Mouse (Mus musculus) CH12.LX (cell line): ENCODE data around the gene Pik3r1. TPM values are rescaled to one million over a fixed set of nuclear protein-coding genes. Genes with fewer than 3 reads are reported as not detected.

Source experiments
- DNase-seq: peaks from one replicate; pipeline ENCODE4 v3.0.0-alpha.2; 2013; ENCODE audit errors: extremely low read depth
- H3K27ac ChIP-seq: 2 replicates; pipeline ENCODE4 v1.5.1; 2012; ENCODE audit warnings: low read depth, mild to moderate bottlenecking, control low read depth, moderate library complexity; ENCODE audit not compliant: insufficient read depth
- H3K27me3 ChIP-seq: replicated peaks from 2 replicates; pipeline ENCODE3; 2012; ENCODE audit warnings: inconsistent platforms
- H3K36me3 ChIP-seq, 2 experiments: replicated peaks in 1 of 2; 2 replicates each; pipeline versions ENCODE3 to v1.6.1; 2012; ENCODE audit warnings: inconsistent platforms in 1 of 2, low read length in 1 of 2, mild to moderate bottlenecking in 1 of 2, mixed read lengths in 1 of 2, moderate library complexity in 1 of 2; ENCODE audit not compliant: control insufficient read depth in 1 of 2, insufficient read depth in 1 of 2
- H3K4me1 ChIP-seq, 2 experiments: 2 replicates each; pipeline ENCODE4 v1.6.1; 2012; ENCODE audit warnings: inconsistent platforms in 1 of 2, moderate library complexity in 1 of 2; ENCODE audit not compliant: insufficient read depth in 2 of 2, control insufficient read depth in 1 of 2
- H3K4me2 ChIP-seq: 2 replicates; pipeline ENCODE4 v1.6.1; 2012; ENCODE audit warnings: low read depth, mild to moderate bottlenecking, control low read depth; ENCODE audit not compliant: poor library complexity, insufficient read depth, severe bottlenecking
- H3K4me3 ChIP-seq, 3 experiments: fragments of 150-350 bp in 1 of 3; sonication (generic) in 1 of 3; replicated peaks in 1 of 3; 2 replicates each; pipeline versions ENCODE3 to v1.5.1; 2011 to 2012; ENCODE audit warnings: low read depth in 2 of 3, low read length in 2 of 3, mild to moderate bottlenecking in 2 of 3, moderate library complexity in 2 of 3, control low read depth in 1 of 3, improper control_type of control experiment in 1 of 3, inconsistent platforms in 1 of 3, mixed read lengths in 1 of 3; ENCODE audit not compliant: poor library complexity in 1 of 3
- H3K79me2 ChIP-seq: replicated peaks from 2 replicates; pipeline ENCODE4 v1.6.1; 2012; ENCODE audit warnings: mild to moderate bottlenecking, moderate library complexity; ENCODE audit not compliant: control insufficient read depth, poor library complexity, insufficient read depth, severe bottlenecking; ENCODE audit errors: extremely low read depth
- H3K9ac ChIP-seq: 2 replicates; pipeline ENCODE4 v1.6.1; 2012; ENCODE audit warnings: low read depth, mild to moderate bottlenecking, control low read depth, moderate library complexity; ENCODE audit not compliant: insufficient read depth
- H3K9me3 ChIP-seq: replicated peaks from 2 replicates; pipeline ENCODE3; 2012; ENCODE audit warnings: low read length, inconsistent platforms, mixed read lengths
- BHLHE40 ChIP-seq: IDR thresholded peaks from 2 replicates; pipeline ENCODE4 v1.6.1; 2011; ENCODE audit warnings: mild to moderate bottlenecking, low read depth, low read length, improper control_type of control experiment
- CHD1 ChIP-seq: IDR thresholded peaks from 2 replicates; pipeline ENCODE4 v1.6.1; 2012; ENCODE audit warnings: low read depth, low read length, improper control_type of control experiment, inconsistent platforms
- CHD2 ChIP-seq: IDR thresholded peaks from 2 replicates; pipeline ENCODE4 v1.6.1; 2011; ENCODE audit warnings: low read length, improper control_type of control experiment
- CTCF ChIP-seq, 2 experiments: IDR thresholded peaks in 1 of 2; conservative IDR thresholded peaks in 1 of 2; 2 replicates each; pipeline ENCODE4 v1.5.1; 2011 to 2012; ENCODE audit warnings: low read depth in 2 of 2, low read length in 2 of 2, improper control_type of control experiment in 1 of 2, inconsistent platforms in 1 of 2, mild to moderate bottlenecking in 1 of 2, moderate library complexity in 1 of 2
- E2F4 ChIP-seq: IDR thresholded peaks from 2 replicates; pipeline ENCODE4 v1.6.1; 2011; ENCODE audit warnings: low read depth, low read length, improper control_type of control experiment; ENCODE audit not compliant: insufficient replicate concordance
- ELF1 ChIP-seq: IDR thresholded peaks from 2 replicates; pipeline ENCODE4 v1.6.1; 2014; ENCODE audit warnings: low read depth, mild to moderate bottlenecking, inconsistent platforms, low read length, improper control_type of control experiment
- EP300 ChIP-seq: IDR thresholded peaks from 2 replicates; pipeline ENCODE4 v1.6.1; 2011; ENCODE audit warnings: low read length, improper control_type of control experiment
- ETS1 ChIP-seq: conservative IDR thresholded peaks from 2 replicates; pipeline ENCODE4 v1.6.1; 2012; ENCODE audit warnings: low read depth, mild to moderate bottlenecking, inconsistent platforms, low read length, improper control_type of control experiment, moderate library complexity
- GABPA ChIP-seq: IDR thresholded peaks from 2 replicates; pipeline ENCODE4 v1.6.1; 2012; ENCODE audit warnings: low read depth, low read length, improper control_type of control experiment, inconsistent platforms; ENCODE audit not compliant: insufficient replicate concordance
- HCFC1 ChIP-seq: IDR thresholded peaks from 2 replicates; pipeline ENCODE4 v1.6.1; 2012; ENCODE audit warnings: low read depth, mild to moderate bottlenecking, inconsistent platforms, low read length, improper control_type of control experiment
- IRF4 ChIP-seq: IDR thresholded peaks from 2 replicates; pipeline ENCODE4 v1.6.1; 2014; ENCODE audit warnings: low read depth, mild to moderate bottlenecking, inconsistent platforms, low read length, improper control_type of control experiment
- JUN ChIP-seq: IDR thresholded peaks from 2 replicates; pipeline ENCODE4 v1.6.1; 2011; ENCODE audit warnings: low read depth, mild to moderate bottlenecking, low read length, improper control_type of control experiment, moderate library complexity; ENCODE audit not compliant: insufficient read depth
- JUND ChIP-seq: conservative IDR thresholded peaks from 2 replicates; pipeline ENCODE4 v1.6.1; 2011; ENCODE audit warnings: low read depth, low read length, improper control_type of control experiment
- KAT2A ChIP-seq: IDR thresholded peaks from 2 replicates; pipeline ENCODE4 v1.6.1; 2012; ENCODE audit warnings: low read length, improper control_type of control experiment, inconsistent platforms; ENCODE audit not compliant: insufficient replicate concordance
- MAFK ChIP-seq: IDR thresholded peaks from 2 replicates; pipeline ENCODE4 v1.6.1; 2011; ENCODE audit warnings: low read length, improper control_type of control experiment; ENCODE audit not compliant: insufficient replicate concordance
- MAX ChIP-seq: IDR thresholded peaks from 2 replicates; pipeline ENCODE4 v1.6.1; 2011; ENCODE audit warnings: low read length, improper control_type of control experiment
- MAZ ChIP-seq: IDR thresholded peaks from 2 replicates; pipeline ENCODE4 v1.6.1; 2012; ENCODE audit warnings: low read depth, mild to moderate bottlenecking, inconsistent platforms, low read length, improper control_type of control experiment, moderate library complexity
- MEF2A ChIP-seq: IDR thresholded peaks from 2 replicates; pipeline ENCODE4 v1.6.1; 2014; ENCODE audit warnings: low read depth, mild to moderate bottlenecking, inconsistent platforms, low read length, improper control_type of control experiment, borderline replicate concordance
- MXI1 ChIP-seq: IDR thresholded peaks from 2 replicates; pipeline ENCODE4 v1.6.1; 2011; ENCODE audit warnings: mild to moderate bottlenecking, low read depth, low read length, improper control_type of control experiment
- MYC ChIP-seq: IDR thresholded peaks from 2 replicates; pipeline ENCODE4 v1.6.1; 2011; ENCODE audit warnings: low read depth, mild to moderate bottlenecking, improper control_type of control experiment, low read length
- NELFE ChIP-seq: IDR thresholded peaks from 2 replicates; pipeline ENCODE4 v1.6.1; 2011; ENCODE audit warnings: low read depth, low read length, improper control_type of control experiment
- NRF1 ChIP-seq: IDR thresholded peaks from 2 replicates; pipeline ENCODE4 v1.6.1; 2014; ENCODE audit warnings: low read depth, mild to moderate bottlenecking, inconsistent platforms, low read length, improper control_type of control experiment, moderate library complexity
- PAX5 ChIP-seq: IDR thresholded peaks from 2 replicates; pipeline ENCODE4 v1.6.1; 2012; ENCODE audit warnings: low read length, inconsistent platforms, mixed read lengths
- POLR2A ChIP-seq: IDR thresholded peaks from 2 replicates; pipeline ENCODE4 v1.6.1; 2011; ENCODE audit warnings: low read depth, mild to moderate bottlenecking, improper control_type of control experiment, low read length
- POLR2AphosphoS2 ChIP-seq: IDR thresholded peaks from 2 replicates; pipeline ENCODE4 v1.6.1; 2011; ENCODE audit warnings: low read depth, low read length, improper control_type of control experiment
- RAD21 ChIP-seq: IDR thresholded peaks from 2 replicates; pipeline ENCODE4 v1.6.1; 2011; ENCODE audit warnings: low read depth, mild to moderate bottlenecking, low read length, improper control_type of control experiment, moderate library complexity
- RCOR1 ChIP-seq: conservative IDR thresholded peaks from 2 replicates; pipeline ENCODE4 v1.6.1; 2012; ENCODE audit warnings: low read depth, mild to moderate bottlenecking, inconsistent platforms, low read length, improper control_type of control experiment
- SIN3A ChIP-seq: IDR thresholded peaks from 2 replicates; pipeline ENCODE4 v1.6.1; 2012; ENCODE audit warnings: low read length, improper control_type of control experiment, inconsistent platforms
- SMC3 ChIP-seq: IDR thresholded peaks from 2 replicates; pipeline ENCODE4 v1.6.1; 2011; ENCODE audit warnings: low read depth, low read length, improper control_type of control experiment
- TBP ChIP-seq: conservative IDR thresholded peaks from 2 replicates; pipeline ENCODE4 v1.6.1; 2011; ENCODE audit warnings: low read depth, low read length, improper control_type of control experiment
- TCF12 ChIP-seq: IDR thresholded peaks from 2 replicates; pipeline ENCODE4 v1.6.1; 2014; ENCODE audit warnings: low read depth, mild to moderate bottlenecking, inconsistent platforms, low read length, improper control_type of control experiment
- UBTF ChIP-seq: IDR thresholded peaks from 2 replicates; pipeline ENCODE4 v1.6.1; 2012; ENCODE audit warnings: low read depth, mild to moderate bottlenecking, inconsistent platforms, low read length, improper control_type of control experiment, moderate library complexity
- USF1 ChIP-seq: IDR thresholded peaks from 2 replicates; pipeline ENCODE4 v1.6.1; 2014; ENCODE audit warnings: low read depth, mild to moderate bottlenecking, inconsistent platforms, low read length, improper control_type of control experiment
- USF2 ChIP-seq: conservative IDR thresholded peaks from 2 replicates; pipeline ENCODE4 v1.6.1; 2011; ENCODE audit warnings: low read depth, low read length, improper control_type of control experiment
- ZC3H11A ChIP-seq: IDR thresholded peaks from 2 replicates; pipeline ENCODE4 v1.6.1; 2012; ENCODE audit warnings: low read depth, mild to moderate bottlenecking, inconsistent platforms, low read length, improper control_type of control experiment
- ZKSCAN1 ChIP-seq: IDR thresholded peaks from 2 replicates; pipeline ENCODE4 v1.6.1; 2012; ENCODE audit warnings: low read depth, inconsistent platforms, low read length, improper control_type of control experiment, borderline replicate concordance
- ZMIZ1 ChIP-seq: IDR thresholded peaks from 2 replicates; pipeline ENCODE4 v1.6.1; 2012; ENCODE audit warnings: low read depth, mild to moderate bottlenecking, inconsistent platforms, low read length, improper control_type of control experiment
- ZNF384 ChIP-seq: IDR thresholded peaks from 2 replicates; pipeline ENCODE4 v1.6.1; 2012; ENCODE audit warnings: low read depth, low read length, improper control_type of control experiment, inconsistent platforms
- dilution Hi-C: fragments of 300-500 bp; cut with MboI; formaldehyde crosslinking; loops from 2 replicates; pipeline ENCODE4 v1.14.3; 2020; ENCODE audit warnings: low sequenced_read_pairs; ENCODE audit not compliant: extremely low pct_unique_long_range_greater_than_20kb, extremely low pct_ligation_motif_present
- in situ Hi-C: fragments of 300-500 bp; cut with MboI; formaldehyde crosslinking; loops from 3 replicates; pipeline ENCODE4 v1.14.3; 2019; ENCODE audit warnings: low sequenced_read_pairs, low pct_ligation_motif_present, low pct_unique_long_range_greater_than_20kb, mixed read lengths
- polyA plus RNA-seq: library from polyadenylated mRNA; unstranded; fragments of >175 nt; gene quantifications from 2 replicates; pipeline ENCODE4 v1.2.1, GENCODE M21; 2012; ENCODE audit warnings: low read depth; ENCODE audit not compliant: insufficient read length
- total RNA-seq, 2 experiments: library from RNA; depleted of rRNA; stranded (reverse); fragments of 300-350 nt in 1 of 2; fragments of >200 nt in 1 of 2; gene quantifications; 2 replicates each; pipeline ENCODE4 v1.2.3; 2012 to 2014

Pik3r1 gene
- total and polyA plus RNA-seq, 3 experiments, result 17.5 to 21.0 (median 19.3) TPM

GRCm38 (mm10) chr13:101641632-101642031 lies 126.4 kb downstream of the Pik3r1 start:
- no peak overlapping the region for H3K27ac ChIP-seq
- H3K4me2 ChIP-seq, result peak overlapping the region; percentile 34
- H3K4me1 ChIP-seq, result peaks cover 12 to 35% of the 10 kb centered on the region in 2 experiments; a peak in 3 of 4 replicates
- no peaks in the 10 kb centered on the region for H3K9me3 ChIP-seq
- dilution Hi-C loops (no loop called here), in situ Hi-C loops (no loop called here)
- H3K4me3 ChIP-seq, result no peak overlapping the region
- no peaks in the 10 kb centered on the region for H3K79me2 ChIP-seq
- H3K9ac ChIP-seq, result no peak overlapping the region; the same call in 1 of the 2 replicates
- TF ChIP-seq ZC3H11A, result no peak
- no peak for TF ChIP-seq POLR2A
- no peak for TF ChIP-seq MAX
- TF ChIP-seq PAX5, result no peak
- peak; percentile 43; the same call in 1 of the 2 replicates for TF ChIP-seq ELF1
- no peak for TF ChIP-seq ZKSCAN1
- no peak for TF ChIP-seq UBTF
- TF ChIP-seq TBP, result no peak
- TF ChIP-seq E2F4, result no peak
- 0 out of 2 replicates have a peak, but pooled peaks have one; percentile 25 for TF ChIP-seq BHLHE40
- TF ChIP-seq GABPA, result no peak
- peak; percentile 44; the same call in 1 of the 2 replicates for TF ChIP-seq MEF2A
- no peak for TF ChIP-seq JUN
- TF ChIP-seq HCFC1, result no peak
- peak; percentile 83 for TF ChIP-seq ETS1
- TF ChIP-seq MXI1, result no peak
- 0 out of 2 replicates have a peak, but pooled peaks have one; percentile 19 for TF ChIP-seq MAZ
- TF ChIP-seq IRF4, result peak; percentile 59
- no peak for TF ChIP-seq KAT2A
- no peak for TF ChIP-seq MYC
- TF ChIP-seq TCF12, result peak; percentile 71; the same call in 1 of the 2 replicates
- TF ChIP-seq RCOR1, result no peak
- TF ChIP-seq NELFE, result no peak
- TF ChIP-seq EP300, result peak; percentile 90
- TF ChIP-seq NRF1, result no peak
- no peak for TF ChIP-seq SMC3
- TF ChIP-seq ZMIZ1, result no peak
- TF ChIP-seq SIN3A, result no peak
- no peak for TF ChIP-seq USF1
- TF ChIP-seq POLR2AphosphoS2, result no peak
- TF ChIP-seq ZNF384, result no peak
- no peak; the same call in none of the 2 replicates for TF ChIP-seq RAD21
- TF ChIP-seq CHD1, result no peak
- TF ChIP-seq USF2, result no peak
- TF ChIP-seq JUND, result no peak
- TF ChIP-seq CTCF (conservative IDR thresholded peaks at IDR 0.05 in 1 of 2, IDR thresholded peaks at IDR 0.05 in 1 of 2; ENCODE audit: low read depth in 2 of 2, low read length in 2 of 2), result no peak
- 0 out of 2 replicates have a peak, but pooled peaks have one; percentile 14 for TF ChIP-seq CHD2
- TF ChIP-seq MAFK, result no peak
- DNase-seq, result peak; percentile 65
- no peaks in the 10 kb centered on the region for H3K27me3 ChIP-seq
- H3K36me3 ChIP-seq, result no peaks in the 10 kb centered on the region
